ENCODE assay signal across 10 mouse cellular contexts in genomic region chr5:77888534-77888933, GRCm38 (mm10).
DNase-seq lines count a peak whose midpoint lies in the region; ATAC-seq lines count a peak whose summit lies in the region.
"Had no signal": no experiment of that assay in that cellular context is flagged by ENCODE, and none has a peak within 500 bp of the region (broad histone marks: within the 10 kb centered on the region; RNA-seq: fewer than 3 reads in every experiment).

No protein-coding gene starts in this region.

- H3K27me3 ChIP-seq in forebrain, embryonic 13.5 days: no peaks in the 10 kb centered on the region
- no peaks in the 10 kb centered on the region for H3K27me3 ChIP-seq in forebrain, embryonic 10.5 days (ENCODE audit: poor library complexity, severe bottlenecking)
- H3K27me3 ChIP-seq in neural tube, embryonic 13.5 days: no peaks in the 10 kb centered on the region
- no peaks in the 10 kb centered on the region for H3K27me3 ChIP-seq in neural tube, embryonic 15.5 days (replicated peaks)

- H3K4me1 ChIP-seq in forebrain, embryonic 13.5 days: 0 out of 2 replicates have a peak, but pooled peaks cover 5% of the 10 kb centered on the region
- no peaks in the 10 kb centered on the region for H3K4me1 ChIP-seq in forebrain, embryonic 10.5 days
- no peaks in the 10 kb centered on the region for H3K4me1 ChIP-seq in neural tube, embryonic 13.5 days (replicated peaks)
- no peaks in the 10 kb centered on the region for H3K4me1 ChIP-seq in neural tube, embryonic 15.5 days

- no peaks in the 10 kb centered on the region for H3K36me3 ChIP-seq in forebrain, embryonic 13.5 days (ENCODE audit: poor library complexity, severe bottlenecking)
- H3K36me3 ChIP-seq in forebrain, embryonic 10.5 days (replicated peaks): no peaks in the 10 kb centered on the region
- H3K36me3 ChIP-seq in neural tube, embryonic 13.5 days: no peaks in the 10 kb centered on the region
- H3K36me3 ChIP-seq in neural tube, embryonic 15.5 days: no peaks in the 10 kb centered on the region

- no peak overlapping the region for H3K4me3 ChIP-seq in forebrain, embryonic 13.5 days
- H3K4me3 ChIP-seq in forebrain, embryonic 10.5 days: no peak overlapping the region
- H3K4me3 ChIP-seq in neural tube, embryonic 13.5 days: no peak overlapping the region
- no peak overlapping the region for H3K4me3 ChIP-seq in neural tube, embryonic 15.5 days (replicated peaks)

- no peaks in the 10 kb centered on the region for H3K9me3 ChIP-seq in forebrain, embryonic 13.5 days (replicated peaks)
- no peaks in the 10 kb centered on the region for H3K9me3 ChIP-seq in forebrain, embryonic 10.5 days
- no peaks in the 10 kb centered on the region for H3K9me3 ChIP-seq in neural tube, embryonic 13.5 days
- H3K9me3 ChIP-seq in neural tube, embryonic 15.5 days (replicated peaks): no peaks in the 10 kb centered on the region

- H3K4me2 ChIP-seq in forebrain, embryonic 13.5 days: no peak overlapping the region
- H3K4me2 ChIP-seq in neural tube, embryonic 13.5 days: no peak overlapping the region
- no peak overlapping the region for H3K4me2 ChIP-seq in neural tube, embryonic 15.5 days

- H3K9ac ChIP-seq in forebrain, embryonic 13.5 days: no peak overlapping the region
- H3K9ac ChIP-seq in neural tube, embryonic 13.5 days: no peak overlapping the region
- H3K9ac ChIP-seq in neural tube, embryonic 15.5 days (replicated peaks): no peak overlapping the region

- WGBS in forebrain, embryonic 13.5 days: 71% methylated on average over 9 of the region's 9 CpGs
- WGBS in forebrain, embryonic 10.5 days: 94% methylated on average over 9 of the region's 9 CpGs
- 45% methylated on average over 9 of the region's 9 CpGs for WGBS in neural tube, embryonic 13.5 days
- 36% methylated on average over 9 of the region's 9 CpGs for WGBS in neural tube, embryonic 15.5 days

- H3K27ac ChIP-seq in forebrain, embryonic 13.5 days: no peak overlapping the region
- no peak overlapping the region for H3K27ac ChIP-seq in forebrain, embryonic 10.5 days
- H3K27ac ChIP-seq in neural tube, embryonic 13.5 days (replicated peaks): no peak overlapping the region
- no peak overlapping the region for H3K27ac ChIP-seq in neural tube, embryonic 15.5 days (replicated peaks)

- no peak for DNase-seq in forebrain, embryonic 10.5 days (ENCODE audit: extremely low spot score, low spot score)
- peak; percentile 45 to 85 for DNase-seq in layer of hippocampus, postnatal 14 days (ENCODE audit: low spot score in 2 of 2)
- DNase-seq in right cerebral cortex, postnatal 36 days (ENCODE audit: low spot score in 2 of 2): peak; percentile 57 to 69
- no peak for DNase-seq in urinary bladder, adult 2 months (ENCODE audit: low spot score)
- no peak for DNase-seq in thymus, postnatal 4 days
- DNase-seq: cerebellum, adult 11 months; kidney, adult 9 months had no signal

- ATAC-seq in forebrain, embryonic 13.5 days: peak; percentile 93
- 0 out of 2 replicates have a peak, but pooled peaks have one; percentile 27 for ATAC-seq in neural tube, embryonic 13.5 days (ENCODE audit: low read depth)
- ATAC-seq in neural tube, embryonic 15.5 days (ENCODE audit: low FRiP score): no peak; the same call in 1 of the 2 replicates

Comparison
In these comparisons a context has a peak if more than half of its experiments do, and no peak if none do; other contexts are left out.
1. DNase-seq: peak in layer of hippocampus, postnatal 14 days (2 of 2) and right cerebral cortex, postnatal 36 days (2 of 2); none in forebrain, embryonic 10.5 days (single experiment), urinary bladder, adult 2 months (single experiment) and thymus, postnatal 4 days (single experiment).